Mouse (Mus musculus) thymus, adult 2 months (tissue): ENCODE measurements around the gene Vsx1. TPM values are rescaled to one million over a fixed set of nuclear protein-coding genes. Genes with fewer than 3 reads are reported as not detected.
A peak's percentile ranks its signal among the peaks of the same experiment; 100 is the strongest.

Experiments used
- DNase-seq: peaks from one replicate; pipeline ENCODE4 v3.0.0; 2021
- H3K27ac ChIP-seq: fragments of 200-500 bp; 2 replicates; pipeline ENCODE4 v1.5.1; 2012; ENCODE audit warnings: low read length, control low read depth; ENCODE audit not compliant: control insufficient read depth, insufficient read depth
- H3K27me3 ChIP-seq: fragments of 200-500 bp; 2 replicates; pipeline ENCODE4 v1.6.1; 2012; ENCODE audit warnings: mild to moderate bottlenecking, low read length, moderate library complexity, mixed read lengths; ENCODE audit not compliant: control insufficient read depth, insufficient read depth
- H3K36me3 ChIP-seq: fragments of 200-500 bp; 2 replicates; pipeline ENCODE4 v1.6.1; 2012; ENCODE audit warnings: mild to moderate bottlenecking, low read length, moderate library complexity; ENCODE audit not compliant: control insufficient read depth, insufficient read depth
- H3K4me1 ChIP-seq: fragments of 200-500 bp; replicated peaks from 2 replicates; pipeline ENCODE4 v1.6.1; 2012; ENCODE audit warnings: low read length; ENCODE audit not compliant: control insufficient read depth, insufficient read depth
- H3K4me3 ChIP-seq: fragments of 200-500 bp; 2 replicates; pipeline ENCODE4 v1.5.1; 2012; ENCODE audit warnings: mild to moderate bottlenecking, low read length, control low read depth, moderate library complexity; ENCODE audit not compliant: control insufficient read depth, insufficient read depth
- CTCF ChIP-seq: fragments of 200-500 bp; IDR thresholded peaks from 2 replicates; pipeline ENCODE4 v1.5.1; 2012; ENCODE audit warnings: mild to moderate bottlenecking, control low read depth, low read length, moderate library complexity, borderline replicate concordance; ENCODE audit not compliant: control insufficient read depth, poor library complexity, insufficient read depth; ENCODE audit errors: extremely low read depth
- POLR2A ChIP-seq: fragments of 200-500 bp; IDR thresholded peaks from 2 replicates; pipeline ENCODE4 v1.6.1; 2012; ENCODE audit warnings: mild to moderate bottlenecking, low read length, control low read depth, moderate library complexity; ENCODE audit not compliant: control insufficient read depth, poor library complexity, insufficient read depth; ENCODE audit errors: extremely low read depth
- WGBS: fragments of 180-500 bp; shearing (Covaris S2); methylation state at CpG from one replicate; pipeline ENCODE4 v1.1.7; 2018; 5-methylcytosine and 5-hydroxymethylcytosine counted together
- polyA plus RNA-seq: library from polyadenylated mRNA; depleted of rRNA; stranded (reverse); fragments of >200 nt; gene quantifications from 2 replicates; pipeline ENCODE4 v1.2.3, GENCODE M21; 2012

Vsx1 gene
- polyA plus RNA-seq, 1 experiment = not detected

- H3K27ac ChIP-seq = peak overlapping the region; percentile 61; the same call in 1 of the 2 replicates
- H3K4me1 ChIP-seq = peaks cover 39% of the 10 kb centered on the region
- no peaks in the 10 kb centered on the region for H3K27me3 ChIP-seq
- 75% methylated on average over 5 of the region's 5 CpGs for WGBS
- no peaks in the 10 kb centered on the region for H3K36me3 ChIP-seq
- H3K4me3 ChIP-seq = no peak overlapping the region
- no peak for DNase-seq
- no peak for TF ChIP-seq CTCF
- TF ChIP-seq POLR2A = no peak
Measured at GRCm38 (mm10) chr2:150668956-150669355, 20.2 kb downstream of the Vsx1 start.

- peaks cover 36% of the 10 kb centered on the region for H3K4me1 ChIP-seq
Measured at GRCm38 (mm10) chr2:150667820-150668766, 21.1 kb downstream of the Vsx1 start, which contains the start of gene Acss1. Gene Acss1 (minus strand): TSS chr2:150668500.

GRCm38 (mm10) chr2:150667065-150667819 lies 21.9 kb downstream of the Vsx1 start:
- no peaks in the 10 kb centered on the region for H3K27me3 ChIP-seq
- under 1% methylated on average over 17 of the region's 17 CpGs for WGBS
- DNase-seq = peak; percentile 83
- peaks cover 35% of the 10 kb centered on the region for H3K4me1 ChIP-seq
- TF ChIP-seq CTCF (no peak; the same call in 1 of the 2 replicates), POLR2A (peak; percentile 87; the same call in 1 of the 2 replicates)
- peak overlapping the region; percentile 97 for H3K27ac ChIP-seq
- no peaks in the 10 kb centered on the region for H3K36me3 ChIP-seq
- peak overlapping the region; percentile 72 for H3K4me3 ChIP-seq

More at GRCm38 (mm10) chr2:150667820-150668766, 21.1 kb downstream of the Vsx1 start, which contains the start of gene Acss1:
- WGBS = 2% methylated on average over 61 of the region's 61 CpGs
- Histone ChIP-seq H3K27me3 (no peaks in the 10 kb centered on the region), H3K27ac (peak within 1 kb of the TSS; percentile 97), H3K4me3 (peak within 1 kb of the TSS; percentile 72), H3K36me3 (no peaks in the 10 kb centered on the region)
- DNase-seq = peak; percentile 86
- TF ChIP-seq POLR2A (peak; percentile 91), CTCF (no peak)

GRCm38 (mm10) chr2:150666723-150667064 lies 22.5 kb downstream of the Vsx1 start:
- Histone ChIP-seq H3K4me1 (peaks cover 32% of the 10 kb centered on the region), H3K36me3 (no peaks in the 10 kb centered on the region), H3K27ac (peak overlapping the region; percentile 97), H3K27me3 (no peaks in the 10 kb centered on the region), H3K4me3 (peak overlapping the region; percentile 57)
- 18% methylated on average over 7 of the region's 7 CpGs for WGBS
- DNase-seq = no peak
- TF ChIP-seq CTCF (no peak), POLR2A (no peak)

GRCm38 (mm10) chr2:150665534-150666451 lies 23.4 kb downstream of the Vsx1 start:
- DNase-seq = peak; percentile 58
- Histone ChIP-seq H3K27me3 (no peaks in the 10 kb centered on the region), H3K27ac (peak overlapping the region; percentile 78), H3K36me3 (no peaks in the 10 kb centered on the region), H3K4me3 (no peak overlapping the region), H3K4me1 (peaks cover 32% of the 10 kb centered on the region)
- TF ChIP-seq POLR2A (no peak), CTCF (no peak)
- 23% methylated on average over 10 of the region's 10 CpGs for WGBS

- H3K4me3 ChIP-seq = no peak overlapping the region
- H3K36me3 ChIP-seq = peaks cover under 1% of the 10 kb centered on the region; the same call in 1 of the 2 replicates
- WGBS = 47% methylated on average over 2 of the region's 2 CpGs
- H3K27ac ChIP-seq = peak overlapping the region; percentile 78
- DNase-seq = no peak
- H3K27me3 ChIP-seq = no peaks in the 10 kb centered on the region
- peaks cover 31% of the 10 kb centered on the region for H3K4me1 ChIP-seq
- no peak for TF ChIP-seq POLR2A
- no peak for TF ChIP-seq CTCF
Measured at GRCm38 (mm10) chr2:150665006-150665405, 24.2 kb downstream of the Vsx1 start.
